Mouse (Mus musculus): Measurements from ENCODE around the gene 1700029J07Rik. TPM values are rescaled to one million over a fixed set of nuclear protein-coding genes. Genes with fewer than 3 reads are reported as not detected.
A peak's percentile ranks its signal among the peaks of the same experiment; 100 is the strongest.

Gene 1700029J07Rik
- total RNA-seq, 2 experiments from 2014 or later = 2.0 to 2.4 TPM

- no peak for DNase-seq (ENCODE audit: low spot score in 2 of 2)
These were observed 4.2 kb downstream of the 1700029J07Rik start for GRCm38 (mm10) chr8:45970894-45971293.

GRCm38 (mm10) chr8:45950622-45951021 lies 24.4 kb downstream of the 1700029J07Rik start:
- DNase-seq (ENCODE audit: low spot score in 2 of 2) = no peak

GRCm38 (mm10) chr8:45946283-45946682 lies 28.8 kb downstream of the 1700029J07Rik start:
- DNase-seq (ENCODE audit: low spot score in 2 of 2) = no peak

GRCm38 (mm10) chr8:45936986-45937385 lies 38.1 kb downstream of the 1700029J07Rik start:
- DNase-seq (ENCODE audit: low spot score in 2 of 2) = peak in 1 of 2 experiments; percentile 26

GRCm38 (mm10) chr8:45934582-45935014 lies 40.5 kb downstream of the 1700029J07Rik start, which contains the start of gene Ccdc110:
Ccdc110 (plus strand) TSS chr8:45934619.
- DNase-seq (ENCODE audit: low spot score in 2 of 2) = peak; percentile 96 to 99

- DNase-seq (ENCODE audit: low spot score in 2 of 2) = no peak
These were observed 52.9 kb downstream of the 1700029J07Rik start for GRCm38 (mm10) chr8:45922116-45922515.

GRCm38 (mm10) chr8:45920392-45920791 lies 54.7 kb downstream of the 1700029J07Rik start:
- no peak for DNase-seq (ENCODE audit: low spot score in 2 of 2)

GRCm38 (mm10) chr8:45918891-45919290 lies 56.2 kb downstream of the 1700029J07Rik start:
- DNase-seq (ENCODE audit: low spot score in 2 of 2) = peak in 1 of 2 experiments; percentile 27

GRCm38 (mm10) chr8:45917040-45917679 lies 57.9 kb downstream of the 1700029J07Rik start:
- peak in 1 of 2 experiments; percentile 23 for DNase-seq (ENCODE audit: low spot score in 2 of 2)

- DNase-seq (ENCODE audit: low spot score in 2 of 2) = no peak
These were observed 58.6 kb downstream of the 1700029J07Rik start for GRCm38 (mm10) chr8:45916496-45916895.

- no peak for DNase-seq (ENCODE audit: low spot score in 2 of 2)
These were observed 61.3 kb downstream of the 1700029J07Rik start for GRCm38 (mm10) chr8:45913707-45914106.

GRCm38 (mm10) chr8:45906251-45906619 lies 68.8 kb downstream of the 1700029J07Rik start:
- DNase-seq (ENCODE audit: low spot score in 2 of 2) = no peak

GRCm38 (mm10) chr8:45905591-45906250 lies 69.3 kb downstream of the 1700029J07Rik start:
- no peak for DNase-seq (ENCODE audit: low spot score in 2 of 2)

- no peak for DNase-seq (ENCODE audit: low spot score in 2 of 2)
These were observed 71.4 kb downstream of the 1700029J07Rik start for GRCm38 (mm10) chr8:45903659-45904058.

Other genes starting within 250 kb of the 1700029J07Rik start
- gene Pdlim3, start 89.8 kb downstream of the 1700029J07Rik start, total RNA-seq (2021) = 1 to 10 TPM; 1.8 to 2.4 TPM
- 1 to 10 TPM; 1.2 to 1.3 TPM for gene Ccdc110, start 40.6 kb downstream of the 1700029J07Rik start, total RNA-seq (2021)
- 10 to 100 TPM; 56.4 to 58.1 TPM for gene Ufsp2, start 276 bp upstream of the 1700029J07Rik start, total RNA-seq (2021)
- under 1 TPM; 0.26 to 0.30 TPM for gene Lrp2bp, start 24.1 kb upstream of the 1700029J07Rik start, total RNA-seq (2021)
- gene Ankrd37, start 30.5 kb upstream of the 1700029J07Rik start, total RNA-seq (2021) = 1 to 10 TPM; 6.8 to 9.5 TPM
- 10 to 100 TPM; 24.4 to 27.3 TPM for gene Cfap97, start 176.5 kb upstream of the 1700029J07Rik start, total RNA-seq (2021)
- gene Snx25, start 176.9 kb upstream of the 1700029J07Rik start, total RNA-seq (2021) = 10 to 100 TPM; 48.3 to 52.6 TPM
- 100 to 1,000 TPM; 560 to 596 TPM for gene Slc25a4, start 236.0 kb upstream of the 1700029J07Rik start, total RNA-seq (2021)

Measured in left cerebral cortex, adult 18-20 months (tissue).